Mouse (Mus musculus) bone marrow, adult 2 months (tissue): ENCODE results near the gene Copg2. TPM values are rescaled to one million over a fixed set of nuclear protein-coding genes. Genes with fewer than 3 reads are reported as not detected.
"Not testable (repeated sequence)": the region's sequence is repeated elsewhere in the genome, so short reads cannot be mapped to it uniquely, and the experiment has no call there.

Experiments
- H3K27ac ChIP-seq: fragments of 200-500 bp; 2 replicates; pipeline ENCODE4 v1.5.1; 2012; ENCODE audit warnings: low read depth, mild to moderate bottlenecking, control low read depth, inconsistent platforms, low read length; ENCODE audit not compliant: control insufficient read depth, poor library complexity, insufficient read depth
- H3K4me1 ChIP-seq: fragments of 200-500 bp; 2 replicates; pipeline ENCODE4 v1.6.1; 2011; ENCODE audit warnings: low read length; ENCODE audit not compliant: control insufficient read depth, insufficient read depth
- H3K4me3 ChIP-seq: fragments of 200-500 bp; replicated peaks from 2 replicates; pipeline ENCODE3; 2011; ENCODE audit warnings: mild to moderate bottlenecking, low read depth, low read length, control low read depth; ENCODE audit not compliant: control insufficient read depth
- CTCF ChIP-seq: fragments of 200-500 bp; IDR thresholded peaks from 2 replicates; pipeline ENCODE4 v1.5.1; 2011; ENCODE audit warnings: low read length, control low read depth; ENCODE audit not compliant: control insufficient read depth, insufficient read depth
- POLR2A ChIP-seq: fragments of 200-500 bp; IDR thresholded peaks from 2 replicates; pipeline ENCODE4 v1.6.1; 2011; ENCODE audit warnings: low read depth, mild to moderate bottlenecking, control low read depth, low read length, borderline replicate concordance; ENCODE audit not compliant: control insufficient read depth
- WGBS: fragments of 180-500 bp; shearing (Covaris S2); methylation state at CpG from one replicate; pipeline ENCODE4 v1.1.7; 2018; 5-methylcytosine and 5-hydroxymethylcytosine counted together
- polyA plus RNA-seq: library from polyadenylated mRNA; stranded (reverse); fragments of >200 nt; gene quantifications from 2 replicates; pipeline ENCODE4 v1.2.4, GENCODE M21; 2011; ENCODE audit warnings: low replicate concordance; ENCODE audit not compliant: missing spikeins, insufficient read depth, insufficient read length

Gene Copg2
- polyA plus RNA-seq, 1 experiment: 12.4 TPM

DNA sequence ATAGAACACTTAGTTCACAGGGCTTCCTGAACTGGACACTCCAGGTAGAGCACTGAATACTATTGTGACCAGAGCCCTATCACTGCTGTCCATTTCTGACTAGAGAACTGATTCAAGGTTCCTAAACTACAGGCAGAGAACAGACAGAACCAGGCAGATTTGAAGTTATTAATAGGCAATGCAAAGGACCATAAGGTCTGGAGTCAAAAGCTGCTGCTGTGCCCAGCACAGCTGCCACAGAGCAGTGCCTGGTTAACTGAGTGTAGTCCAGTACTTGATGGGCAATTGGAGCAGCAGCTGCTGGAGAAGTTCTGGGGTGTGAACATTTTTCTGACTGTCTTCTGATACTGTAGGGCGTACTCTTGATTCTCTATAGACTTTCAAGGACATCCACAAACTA lies 30.1 kb downstream of the Copg2 start:
- WGBS: 85% methylated on average over 1 of the region's 1 CpGs
- no peak overlapping the region for H3K27ac ChIP-seq
- no peak overlapping the region for H3K4me3 ChIP-seq
- H3K4me1 ChIP-seq: no peaks in the 10 kb centered on the region
- TF ChIP-seq CTCF (no peak), POLR2A (no peak)

DNA sequence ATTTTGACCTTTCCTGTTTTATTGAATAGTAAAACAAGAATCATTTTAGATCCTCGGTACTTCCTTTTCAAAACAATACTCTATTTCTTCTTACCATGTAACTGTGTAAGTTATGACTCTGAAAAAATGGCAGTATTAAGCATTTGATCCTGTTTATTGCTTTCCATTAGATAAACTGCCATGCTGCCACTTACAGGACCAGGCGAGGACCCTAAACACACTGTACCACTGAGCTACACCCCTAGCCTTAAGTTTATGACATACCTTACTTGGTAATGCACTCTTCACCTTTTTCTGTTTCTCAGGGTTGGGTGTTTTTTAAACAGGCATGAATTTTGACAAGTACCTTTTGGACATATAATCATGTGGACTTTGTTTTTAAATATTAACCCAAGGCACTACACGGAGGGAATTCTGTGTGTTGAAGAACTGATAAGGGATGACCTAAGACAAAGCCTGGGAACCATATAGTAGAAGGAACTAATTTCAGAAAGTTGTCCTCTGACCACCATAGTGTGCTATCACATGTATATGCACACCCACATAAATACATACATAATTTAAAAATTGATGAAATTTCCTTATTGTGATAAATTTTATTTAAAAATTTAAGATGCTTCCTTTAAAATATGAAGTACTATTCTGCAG lies 31.4 kb downstream of the Copg2 start:
- TF ChIP-seq POLR2A: no peak
- no peak for TF ChIP-seq CTCF
- H3K27ac ChIP-seq: no peak overlapping the region
- no peak overlapping the region for H3K4me3 ChIP-seq
- 77% methylated on average over 3 of the region's 3 CpGs for WGBS
- no peaks in the 10 kb centered on the region for H3K4me1 ChIP-seq

DNA sequence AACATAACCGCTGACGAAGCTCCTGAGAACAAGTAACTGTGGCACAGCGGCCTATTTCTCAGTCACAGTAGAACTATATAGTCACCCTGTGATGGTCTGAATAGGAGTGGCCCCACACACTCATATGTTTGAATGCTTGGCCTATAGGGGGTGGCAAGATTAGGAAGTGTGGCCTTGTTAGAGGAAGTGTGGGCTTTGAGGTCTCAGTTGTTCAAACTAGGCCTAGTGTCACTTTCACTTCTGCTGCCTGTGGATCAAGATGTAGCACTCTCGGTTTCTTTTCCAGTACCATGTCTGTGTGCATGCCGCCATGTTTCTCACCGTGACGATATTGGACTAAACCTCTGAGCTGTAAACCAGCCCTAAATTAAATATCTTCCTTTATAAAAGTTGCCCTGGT lies 40.6 kb downstream of the Copg2 start:
- no peak for TF ChIP-seq POLR2A
- no peak for TF ChIP-seq CTCF
- no peaks in the 10 kb centered on the region; the same call in 1 of the 2 replicates for H3K4me1 ChIP-seq
- no peak overlapping the region for H3K4me3 ChIP-seq
- no peak overlapping the region for H3K27ac ChIP-seq
- WGBS: 86% methylated on average over 7 of the region's 7 CpGs

DNA sequence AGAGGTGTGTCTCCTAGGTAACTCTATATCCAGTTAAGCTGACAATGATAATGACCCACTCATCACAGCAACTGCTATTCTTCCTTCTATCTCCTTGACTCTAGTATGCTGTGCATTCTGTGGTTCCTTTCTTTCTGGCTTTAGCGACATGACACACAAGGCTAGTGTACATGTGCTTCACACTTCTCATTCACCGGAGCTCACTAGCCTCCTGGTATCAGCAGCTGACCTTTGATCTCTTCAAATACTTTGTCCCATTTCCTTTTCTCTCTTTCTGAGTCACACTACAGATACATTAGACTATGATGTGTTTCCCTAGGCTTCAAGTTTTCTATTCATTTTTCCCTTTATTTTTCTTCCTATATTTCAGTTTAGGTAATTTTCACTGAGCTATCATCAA lies 41.4 kb downstream of the Copg2 start:
- TF ChIP-seq POLR2A: no peak
- TF ChIP-seq CTCF: no peak
- H3K4me3 ChIP-seq: no peak overlapping the region
- H3K27ac ChIP-seq: no peak overlapping the region
- H3K4me1 ChIP-seq: no peaks in the 10 kb centered on the region; the same call in 1 of the 2 replicates
- WGBS: 93% methylated on average over 2 of the region's 2 CpGs

DNA sequence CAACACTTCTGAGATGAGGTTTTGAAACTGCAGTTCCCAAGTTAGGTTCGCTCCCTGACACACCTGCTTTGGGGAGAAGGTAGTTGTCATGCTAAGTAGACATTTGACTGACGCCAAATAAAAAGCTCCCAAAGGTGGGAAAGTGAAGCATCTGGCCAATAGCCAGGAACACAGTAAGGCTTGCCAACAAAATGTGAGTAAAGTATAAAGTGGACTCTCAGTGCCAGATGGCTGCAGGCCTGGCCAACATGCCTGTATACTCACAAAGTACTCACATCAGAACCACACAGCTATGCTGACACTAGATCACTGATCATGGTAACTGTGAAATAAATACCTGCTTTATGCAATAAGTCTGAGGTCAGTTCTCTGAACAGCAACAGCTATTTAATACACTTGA lies 46.8 kb downstream of the Copg2 start:
- Histone ChIP-seq H3K4me1 (no peaks in the 10 kb centered on the region), H3K27ac (no peak overlapping the region), H3K4me3 (no peak overlapping the region)
- 81% methylated on average over 2 of the region's 2 CpGs for WGBS
- TF ChIP-seq CTCF: no peak
- no peak for TF ChIP-seq POLR2A

DNA sequence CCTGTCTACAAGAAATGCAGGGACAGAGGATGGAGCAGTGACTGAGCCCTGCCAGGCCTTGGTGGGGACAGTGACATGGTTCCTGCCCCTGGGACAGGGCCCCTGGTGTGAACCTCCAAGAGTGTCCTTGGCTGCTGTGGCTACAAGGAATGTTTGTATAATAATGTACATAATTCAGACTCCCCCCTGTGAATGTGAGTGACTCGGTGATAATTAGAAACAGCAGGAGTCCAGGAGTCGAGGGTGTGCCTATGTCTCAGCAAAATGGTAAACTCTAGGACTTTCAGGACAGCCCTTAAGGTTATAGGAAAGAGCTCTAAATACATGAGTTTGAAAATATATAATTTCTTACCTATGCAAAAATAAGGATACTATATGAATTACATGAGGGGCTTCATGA lies 64.4 kb downstream of the Copg2 start:
- Histone ChIP-seq H3K4me3 (no peak overlapping the region), H3K4me1 (no peaks in the 10 kb centered on the region), H3K27ac (no peak overlapping the region)
- TF ChIP-seq POLR2A (no peak), CTCF (no peak)
- WGBS: 87% methylated on average over 2 of the region's 2 CpGs

DNA sequence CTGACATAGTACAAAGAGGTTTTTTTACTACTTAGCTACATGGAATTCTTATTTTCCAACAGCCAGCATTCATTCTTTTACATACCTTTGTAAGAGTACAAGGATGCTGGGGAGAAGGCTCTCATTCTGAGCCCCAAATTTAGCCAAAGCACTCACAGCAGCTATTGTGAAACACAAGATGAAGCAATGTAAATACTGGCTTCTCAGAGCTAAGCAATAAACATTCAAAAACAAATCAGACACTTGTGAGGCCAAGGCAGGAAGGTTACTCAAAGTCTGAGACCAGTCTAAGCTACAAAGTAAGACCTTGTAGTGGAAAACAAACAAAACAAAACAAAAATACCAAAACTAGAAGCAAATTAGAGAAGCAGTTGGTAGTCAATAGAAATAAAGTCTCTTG lies 83.0 kb downstream of the Copg2 start:
- TF ChIP-seq CTCF (no peak), POLR2A (no peak)
- Histone ChIP-seq H3K4me3 (no peak overlapping the region), H3K27ac (no peak overlapping the region), H3K4me1 (no peaks in the 10 kb centered on the region)

DNA sequence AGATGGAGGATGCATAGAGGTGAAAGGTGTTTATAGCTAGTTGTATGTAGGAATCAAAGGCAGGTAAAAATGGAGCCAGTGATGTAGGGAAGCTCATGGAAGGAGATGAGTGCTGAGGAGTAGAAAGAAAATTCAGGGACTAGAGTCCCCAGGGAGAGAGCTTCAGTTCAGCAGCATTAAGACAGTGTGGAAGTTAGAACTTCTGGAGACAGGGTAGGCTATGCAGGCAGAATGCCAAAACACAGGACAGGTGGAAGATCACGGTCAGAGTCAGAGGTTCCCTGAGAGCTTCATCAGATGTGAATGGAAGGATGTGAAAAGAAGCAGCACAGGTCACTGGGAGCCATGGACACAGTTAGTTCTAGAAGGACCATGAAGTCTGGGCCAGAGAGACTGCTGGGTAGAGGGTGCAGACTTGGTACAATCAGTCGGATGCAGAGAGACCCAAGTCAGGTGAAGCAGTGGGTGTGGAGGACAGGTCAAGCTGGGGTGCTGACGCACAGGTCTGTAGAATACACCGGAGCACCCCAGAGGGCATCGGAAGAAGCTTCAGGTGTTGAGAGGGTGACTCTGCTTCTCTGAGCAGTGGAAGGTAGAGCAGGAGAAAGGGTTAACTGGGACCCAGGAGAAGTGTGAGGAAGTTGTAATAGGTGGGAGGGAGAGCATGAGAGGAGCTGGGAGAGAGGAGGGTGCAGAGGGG lies 91.4 kb downstream of the Copg2 start:
- no peak overlapping the region for H3K4me3 ChIP-seq
- no peak overlapping the region for H3K27ac ChIP-seq
- H3K4me1 ChIP-seq: no peaks in the 10 kb centered on the region
- no peak for TF ChIP-seq POLR2A
- TF ChIP-seq CTCF: no peak
- WGBS: 86% methylated on average over 5 of the region's 5 CpGs

DNA sequence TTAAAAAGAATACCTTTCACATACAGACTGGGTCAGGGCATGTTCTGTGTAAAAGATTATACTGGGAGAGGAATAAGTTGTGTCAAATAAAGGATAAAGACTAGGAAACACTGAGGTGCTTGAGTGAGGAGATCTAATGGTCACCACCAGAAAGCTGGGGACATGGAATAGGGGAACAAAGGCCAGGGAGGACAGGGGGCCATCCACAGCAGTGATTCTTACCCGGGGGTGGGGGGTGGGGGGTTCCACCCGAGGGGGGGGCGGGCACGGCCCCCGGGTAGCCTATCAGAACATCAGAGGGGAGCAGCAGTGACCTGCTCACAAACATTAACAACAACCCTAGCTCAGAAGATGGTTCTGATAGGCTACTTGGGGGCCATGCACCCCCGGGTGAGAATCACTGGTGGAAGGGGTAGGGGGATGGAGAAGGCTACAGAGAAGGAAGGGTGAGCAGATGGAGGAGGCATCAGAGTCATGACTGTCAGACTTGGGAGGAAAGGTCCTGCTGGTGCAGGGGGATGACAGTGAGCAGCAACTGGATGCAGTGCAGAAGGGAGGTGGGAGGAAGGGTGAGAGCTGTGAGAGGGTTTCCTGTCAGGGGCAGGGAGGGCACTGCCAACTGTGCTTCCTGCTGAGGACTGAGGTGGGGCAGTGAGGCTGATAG lies 92.1 kb downstream of the Copg2 start:
- 64% methylated on average over 6 of the region's 6 CpGs for WGBS
- not testable (repeated sequence) for H3K27ac ChIP-seq, H3K4me1 ChIP-seq, H3K4me3 ChIP-seq

DNA sequence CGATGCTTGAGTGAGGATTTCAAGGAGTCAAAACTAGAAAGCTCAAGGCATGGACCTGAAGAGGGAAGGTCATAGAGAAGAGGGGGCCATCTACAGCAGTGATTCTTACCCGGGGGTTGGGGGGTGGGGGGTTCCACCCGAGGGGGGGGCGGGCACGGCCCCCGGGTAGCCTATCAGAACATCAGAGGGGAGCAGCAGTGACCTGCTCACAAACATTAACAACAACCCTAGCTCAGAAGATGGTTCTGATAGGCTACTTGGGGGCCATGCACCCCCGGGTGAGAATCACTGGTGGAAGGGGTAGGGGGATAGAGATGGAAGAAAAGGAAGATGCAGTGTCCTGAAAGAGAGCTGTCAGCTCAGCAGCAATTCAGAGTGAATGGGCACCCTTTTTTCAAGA lies 93.7 kb downstream of the Copg2 start:
- H3K4me3 ChIP-seq, H3K4me1 ChIP-seq, H3K27ac ChIP-seq: not testable (repeated sequence)
- 76% methylated on average over 7 of the region's 7 CpGs for WGBS
